Mouse (Mus musculus): ENCODE results near the gene St7.

GRCm38 (mm10) chr6:17741639-17742038 lies 48.9 kb downstream of the St7 start:
- no peak for TF ChIP-seq CTCF (IDR thresholded peaks at IDR 0.05; ENCODE audit: low read depth)
- peak; percentile 19; the same call in 1 of the 2 replicates for TF ChIP-seq EP300 (IDR thresholded peaks at IDR 0.05; ENCODE audit: low read depth)
